Mouse (Mus musculus) bone marrow, adult 2 months (tissue): ENCODE results near the gene Aff1.

Source experiments
- CTCF ChIP-seq: fragments of 200-500 bp; IDR thresholded peaks from 2 replicates; pipeline ENCODE4 v1.5.1; 2011; ENCODE audit warnings: low read length, control low read depth; ENCODE audit not compliant: control insufficient read depth, insufficient read depth
- POLR2A ChIP-seq: fragments of 200-500 bp; IDR thresholded peaks from 2 replicates; pipeline ENCODE4 v1.6.1; 2011; ENCODE audit warnings: low read depth, mild to moderate bottlenecking, control low read depth, low read length, borderline replicate concordance; ENCODE audit not compliant: control insufficient read depth

DNA sequence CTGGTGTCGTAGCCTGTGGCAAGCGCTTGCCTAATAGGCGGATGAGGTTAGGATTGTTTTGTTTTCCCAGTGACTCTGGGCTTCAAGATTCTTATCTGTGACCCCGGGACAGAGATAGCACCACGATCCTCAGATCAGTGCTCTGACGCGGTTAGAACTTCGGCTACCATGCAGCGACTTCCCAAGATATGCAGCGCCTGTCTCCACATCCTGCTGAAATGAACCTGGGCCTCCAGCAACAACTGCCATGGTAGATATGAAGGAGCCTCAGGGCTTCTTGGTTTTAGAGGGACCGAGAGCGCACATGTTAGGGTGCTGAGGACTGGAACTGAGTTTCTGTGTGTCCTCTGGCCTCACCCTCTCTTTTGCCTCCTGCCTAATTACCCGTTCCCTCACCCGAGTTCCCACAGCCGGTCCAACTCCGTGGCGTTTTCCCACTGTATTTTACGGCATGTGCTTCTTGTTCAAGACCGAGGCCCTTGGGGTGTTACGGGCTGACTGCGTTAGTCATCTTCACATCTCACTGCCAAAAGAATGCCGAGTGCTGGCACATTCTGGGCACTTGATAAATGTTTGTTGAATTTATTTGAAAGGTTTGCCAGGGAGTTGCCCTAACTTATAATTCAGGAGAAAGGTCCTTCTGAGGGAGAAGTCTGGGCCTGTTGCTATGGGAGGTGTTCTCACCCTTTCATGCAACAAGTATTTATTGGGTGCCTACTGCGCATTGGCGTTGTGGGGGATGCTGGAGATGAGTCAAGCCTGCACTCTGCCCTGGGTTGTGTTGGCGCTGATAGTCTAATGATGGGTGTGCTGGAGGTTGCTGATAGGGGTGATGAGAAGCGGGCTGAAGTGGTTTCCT is 45.3 kb downstream of the Aff1 start:
- TF ChIP-seq CTCF = no peak
- TF ChIP-seq POLR2A = no peak
